Mouse (Mus musculus): Measurements from ENCODE around the gene Khsrp.

Gene Khsrp

GRCm38 (mm10) chr17:57029691-57030090 is 1.6 kb downstream of the Khsrp start:
- DNase-seq (ENCODE audit: low spot score): no peak

- DNase-seq (ENCODE audit: low spot score): no peak
These were observed 3.9 kb downstream of the Khsrp start for GRCm38 (mm10) chr17:57027471-57027870.

- DNase-seq (ENCODE audit: low spot score): no peak
These were observed 10.4 kb downstream of the Khsrp start for GRCm38 (mm10) chr17:57020960-57021359.

GRCm38 (mm10) chr17:57019693-57020092 is 11.6 kb downstream of the Khsrp start:
- DNase-seq (ENCODE audit: low spot score): no peak

DNA sequence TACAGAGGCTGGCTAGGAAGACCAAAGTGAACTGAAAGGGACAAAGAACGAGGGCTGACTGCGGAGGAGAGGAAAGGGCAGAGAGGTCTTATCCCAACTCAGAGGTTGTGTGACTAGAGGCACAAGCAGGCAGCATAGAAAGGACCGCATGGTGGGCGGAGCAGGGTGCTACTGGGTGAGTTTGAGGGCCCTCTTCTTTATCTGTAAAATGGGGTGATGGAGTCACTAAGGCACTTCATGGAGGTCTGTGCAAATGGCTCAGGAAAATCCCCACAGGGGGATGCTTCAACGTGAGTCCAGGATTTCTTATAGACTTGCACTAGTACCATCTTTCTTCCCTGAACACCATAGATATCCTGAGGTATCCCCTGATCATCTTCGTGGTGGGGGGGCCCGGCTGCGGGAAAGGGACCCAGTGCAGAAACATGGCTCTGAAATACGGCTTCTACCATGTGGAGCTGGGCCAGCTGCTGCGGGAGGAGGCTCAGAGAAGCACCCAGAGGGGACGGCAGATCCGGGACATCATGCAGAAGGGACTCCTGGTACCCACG is 19.0 kb downstream of the Khsrp start:
- no peak for DNase-seq (ENCODE audit: low spot score)

DNA sequence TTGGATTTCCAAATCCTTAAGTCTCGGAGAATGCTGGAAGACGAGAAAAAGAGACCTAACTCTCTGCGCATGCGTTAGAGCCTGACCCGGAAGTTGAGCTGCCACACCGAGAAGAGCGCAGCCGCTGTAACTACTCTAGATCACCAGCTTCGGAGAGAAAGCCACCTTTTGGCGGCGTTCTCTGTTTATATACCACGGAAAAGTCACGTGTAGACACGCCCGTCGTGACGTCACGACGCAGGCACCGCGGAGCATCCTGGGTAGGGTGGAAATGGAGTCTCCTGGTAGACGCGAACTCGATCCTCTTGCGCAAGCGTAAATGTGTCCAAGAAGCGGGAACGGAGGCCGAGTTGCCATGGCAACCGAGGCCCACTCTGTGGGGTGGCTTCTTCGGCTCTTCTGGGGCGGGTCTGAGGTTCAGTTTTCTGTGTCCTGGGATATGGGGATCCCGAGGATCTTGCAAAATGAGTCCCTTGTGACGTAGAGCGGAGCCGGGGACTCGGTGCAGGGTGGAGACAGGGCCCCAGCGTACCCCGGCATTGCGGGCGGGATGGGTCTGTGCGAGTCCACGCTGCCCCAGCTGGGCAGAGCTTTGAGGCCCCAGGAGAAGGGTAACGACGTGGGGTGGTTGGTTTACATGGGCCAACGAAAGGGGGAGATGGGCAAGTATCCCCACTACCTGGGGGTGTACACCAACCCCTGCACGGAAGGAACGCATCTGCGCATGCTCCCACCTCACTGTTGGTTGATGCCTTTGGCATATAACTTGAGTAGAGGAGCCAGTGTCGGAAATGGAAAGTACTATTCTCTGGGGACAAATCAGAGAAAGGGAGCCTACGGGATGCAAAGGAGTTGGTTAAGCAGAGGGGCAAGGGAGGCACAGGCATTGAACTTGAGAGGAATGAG is 19.8 kb downstream of the Khsrp start, which contains the start of the genes Gtf2f1 and Gm17949:
Gene Gtf2f1, minus strand, starts transcription at position 53 of the 906 bp plus-strand sequence.
Gene Gm17949, plus strand, starts transcription at position 234 of the 906 bp plus-strand sequence.
- peak; percentile 93 for DNase-seq (ENCODE audit: low spot score)

GRCm38 (mm10) chr17:57010911-57011235 is 20.4 kb downstream of the Khsrp start:
- DNase-seq (ENCODE audit: low spot score): no peak

DNA sequence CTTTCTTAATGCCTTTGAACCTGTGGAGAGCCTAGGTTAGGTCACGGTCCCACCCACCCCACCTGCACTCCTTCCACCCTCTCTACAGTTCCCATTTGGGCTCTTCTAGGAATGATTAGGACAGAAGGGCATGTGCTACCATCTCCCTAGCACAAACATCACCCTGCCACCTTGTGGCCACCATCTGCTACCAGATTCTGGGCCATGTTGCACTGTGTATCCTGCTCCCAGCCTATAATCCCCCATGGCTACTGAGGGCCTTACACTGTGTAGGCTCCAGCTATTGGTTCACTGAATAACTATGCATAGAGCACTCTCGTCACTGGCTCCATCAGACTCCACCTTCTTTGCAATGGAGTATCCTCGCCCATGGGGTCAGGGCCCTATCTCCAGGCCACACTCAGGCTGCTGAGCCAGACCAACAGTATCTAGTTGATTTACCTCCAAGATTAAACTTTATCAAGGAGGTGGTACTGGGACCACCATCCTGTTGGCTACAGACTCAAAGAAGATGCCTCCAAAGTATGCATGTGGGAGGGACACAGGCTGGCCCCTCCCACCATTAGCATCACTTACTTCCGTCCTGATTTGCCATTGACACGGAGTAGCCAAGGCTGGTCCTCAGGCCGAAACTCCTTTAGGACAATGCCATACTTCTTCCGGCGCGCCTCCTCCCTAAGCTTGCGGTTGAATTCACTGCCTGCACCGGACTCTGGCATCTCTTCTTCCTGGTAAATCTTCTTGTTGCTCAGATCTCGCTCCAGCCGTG is 24.0 kb downstream of the Khsrp start:
- DNase-seq (ENCODE audit: low spot score): no peak

DNA sequence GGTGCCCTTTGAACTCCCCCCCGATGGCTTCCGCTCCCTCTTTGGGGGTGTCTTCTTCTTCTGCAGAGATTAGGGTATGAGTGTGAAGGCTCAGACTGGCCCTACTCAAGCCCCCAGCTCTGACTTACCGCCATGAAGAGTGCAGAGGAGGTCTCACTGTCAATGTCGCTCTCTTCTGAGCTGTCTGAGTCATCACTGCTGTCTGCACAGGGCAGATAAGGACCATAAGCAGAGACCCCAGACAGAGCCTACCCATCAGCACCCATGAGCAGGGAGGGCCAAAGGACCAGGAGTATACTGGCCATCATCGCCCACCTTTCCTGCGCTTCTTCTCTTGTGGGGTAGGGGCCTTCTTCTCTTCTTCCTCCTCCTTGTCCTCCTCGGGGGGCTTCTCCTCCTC is 27.3 kb downstream of the Khsrp start:
- no peak for DNase-seq (ENCODE audit: low spot score)

GRCm38 (mm10) chr17:57001228-57001627 is 30.1 kb downstream of the Khsrp start:
- DNase-seq (ENCODE audit: low spot score): no peak

GRCm38 (mm10) chr17:56999968-57000609 is 31.2 kb downstream of the Khsrp start, which contains the start of gene Pspn:
TSS of gene Pspn (minus strand) at chr17:57000018.
- no peak for DNase-seq (ENCODE audit: low spot score)

GRCm38 (mm10) chr17:56999414-56999813 is 31.9 kb downstream of the Khsrp start:
- no peak for DNase-seq (ENCODE audit: low spot score)

- DNase-seq (ENCODE audit: low spot score): peak; percentile 95
These were observed 34.2 kb downstream of the Khsrp start, which contains the start of gene Alkbh7 for GRCm38 (mm10) chr17:56997029-56997667. TSS of gene Alkbh7 (plus strand) at chr17:56997339.

- DNase-seq (ENCODE audit: low spot score): no peak
These were observed 34.8 kb downstream of the Khsrp start for GRCm38 (mm10) chr17:56996506-56996905.

DNA sequence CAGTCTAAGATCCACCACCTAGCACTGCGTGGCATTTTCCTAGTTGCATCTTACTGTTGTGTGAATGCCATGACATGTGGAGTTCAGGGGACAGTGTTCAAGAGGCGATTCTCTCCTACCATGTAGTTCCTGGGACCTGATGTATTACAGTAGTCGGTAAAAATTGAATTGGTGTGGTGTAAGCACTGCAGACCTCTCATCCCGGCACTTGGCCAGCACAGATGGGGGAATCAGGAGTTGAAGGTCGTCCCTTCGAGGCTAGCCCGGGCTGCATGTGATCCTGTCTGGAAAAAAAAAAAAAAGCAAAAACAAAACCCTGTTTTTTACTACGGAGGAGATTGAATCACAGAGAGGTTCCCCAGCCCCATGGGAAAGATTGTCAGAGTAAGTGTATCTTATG is 36.3 kb downstream of the Khsrp start:
- DNase-seq (ENCODE audit: low spot score): no peak

GRCm38 (mm10) chr17:56990966-56991365 is 40.4 kb downstream of the Khsrp start:
- DNase-seq (ENCODE audit: low spot score): no peak

- peak; percentile 87 for DNase-seq (ENCODE audit: low spot score)
These were observed 41.1 kb downstream of the Khsrp start, which contains the start of gene Clpp for GRCm38 (mm10) chr17:56990115-56990746. TSS of gene Clpp (plus strand) at chr17:56990305.

- DNase-seq (ENCODE audit: low spot score): peak; percentile 79
These were observed 41.7 kb downstream of the Khsrp start for GRCm38 (mm10) chr17:56989467-56990114.

DNA sequence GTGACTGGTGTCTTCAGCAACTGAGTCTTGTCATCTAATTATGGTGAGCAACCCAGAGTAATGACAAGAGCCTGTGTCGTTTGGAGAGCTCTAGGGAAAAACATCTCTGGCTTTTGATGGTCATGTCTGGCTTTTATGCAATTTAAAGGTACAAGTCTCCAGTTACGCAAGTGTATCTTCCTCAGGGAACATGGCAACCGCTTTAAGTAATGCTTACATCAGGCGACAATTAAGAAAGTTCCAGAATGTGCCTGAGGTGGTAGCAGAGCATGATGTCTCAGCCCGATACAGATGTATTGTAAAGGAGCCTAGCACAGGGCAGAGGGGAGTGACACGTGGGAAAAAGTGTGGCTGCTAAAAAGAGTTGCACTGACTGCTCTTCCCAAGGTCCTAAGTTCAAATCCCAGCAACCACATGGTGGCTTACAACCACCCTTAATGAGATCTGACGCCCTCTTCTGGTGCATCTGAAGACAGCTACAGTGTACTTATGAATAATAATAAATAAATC is 42.3 kb downstream of the Khsrp start:
- no peak for DNase-seq (ENCODE audit: low spot score)

GRCm38 (mm10) chr17:56988441-56988840 is 42.9 kb downstream of the Khsrp start:
- no peak for DNase-seq (ENCODE audit: low spot score)

All from layer of hippocampus, adult 9-10 months (tissue).